Mouse (Mus musculus) heart, adult 2 months (tissue): ENCODE measurements at regions not wholly inside any gene's neighbourhood (a gene's known extent, or its start where the extent isn't known, plus 50 kb on each side); places are given as distances from the start of the nearest gene placed in this dataset.

Source experiments
- DNase-seq, 2 experiments: peaks; one replicate each; pipeline ENCODE4 v3.0.0; 2021
- H3K27ac ChIP-seq: fragments of 200-600 bp; 2 replicates; pipeline ENCODE4 v1.8.1; 2022
- H3K27me3 ChIP-seq: fragments of 200-500 bp; 2 replicates; pipeline ENCODE4 v1.6.1; 2012; ENCODE audit warnings: mild to moderate bottlenecking, low read length, inconsistent platforms, mixed read lengths; ENCODE audit not compliant: control insufficient read depth, insufficient read depth
- H3K36me3 ChIP-seq: fragments of 200-500 bp; 2 replicates; pipeline ENCODE4 v1.6.1; 2012; ENCODE audit warnings: low read length, inconsistent platforms; ENCODE audit not compliant: control insufficient read depth, insufficient read depth
- H3K4me1 ChIP-seq: fragments of 200-500 bp; 2 replicates; pipeline ENCODE4 v1.6.1; 2011; ENCODE audit warnings: low read length; ENCODE audit not compliant: control insufficient read depth, insufficient read depth
- H3K4me3 ChIP-seq: fragments of 200-600 bp; 2 replicates; pipeline ENCODE4 v1.8.1; 2022
- H3K79me2 ChIP-seq: fragments of 200-500 bp; replicated peaks from 2 replicates; pipeline ENCODE4 v1.6.1; 2012; ENCODE audit warnings: mild to moderate bottlenecking, inconsistent platforms, low read length, moderate library complexity, mixed read lengths; ENCODE audit not compliant: control insufficient read depth, insufficient read depth
- H3K9ac ChIP-seq: fragments of 200-500 bp; 2 replicates; pipeline ENCODE4 v1.6.1; 2012; ENCODE audit warnings: low read depth, mild to moderate bottlenecking, control low read depth, inconsistent platforms, low read length, mixed read lengths
- CTCF ChIP-seq: fragments of 200-600 bp; IDR thresholded peaks from 2 replicates; pipeline ENCODE4 v1.8.1; 2022; ENCODE audit warnings: antibody characterized with exemption, mild to moderate bottlenecking, moderate library complexity
- EP300 ChIP-seq: fragments of 200-500 bp; IDR thresholded peaks from 2 replicates; pipeline ENCODE4 v1.6.1; 2011; ENCODE audit warnings: low read depth, low read length, control low read depth; ENCODE audit not compliant: insufficient read depth
- POLR2A ChIP-seq: fragments of 200-500 bp; IDR thresholded peaks from 2 replicates; pipeline ENCODE4 v1.6.1; 2011; ENCODE audit warnings: mild to moderate bottlenecking, low read depth, low read length, control low read depth; ENCODE audit not compliant: insufficient read depth
- WGBS: fragments of 180-500 bp; shearing (Covaris S2); methylation state at CpG from one replicate; pipeline ENCODE4 v1.1.7; 2018; 5-methylcytosine and 5-hydroxymethylcytosine counted together
- intact Hi-C: fragments of 180-260 bp; cut with DNase I; formaldehyde crosslinking; loops from one replicate; pipeline ENCODE4 v1.15.1; 2025

DNA sequence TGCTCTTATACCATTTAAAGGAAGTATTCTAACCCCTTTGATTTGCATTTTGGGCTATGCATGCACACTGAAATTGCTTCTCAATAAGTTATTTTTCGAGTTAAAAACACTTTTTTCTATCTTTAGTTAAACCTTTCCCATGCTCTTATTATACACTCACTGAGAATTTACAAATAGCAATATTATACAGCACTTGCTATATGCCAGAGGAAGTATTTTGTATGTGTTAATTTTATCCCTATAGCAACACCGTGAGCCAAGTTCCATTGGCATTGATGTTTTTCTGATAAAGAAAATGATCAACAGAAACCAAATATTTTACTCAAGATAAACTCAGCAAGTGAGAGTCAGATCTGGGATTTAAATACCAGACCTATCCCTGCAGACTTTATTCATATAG, 133.0 kb downstream of the Ahr start:
- TF ChIP-seq POLR2A: no peak
- no peak overlapping the region for H3K9ac ChIP-seq
- no peaks in the 10 kb centered on the region for H3K27me3 ChIP-seq
- DNase-seq: no peak
- no peak overlapping the region for H3K4me3 ChIP-seq
- no peaks in the 10 kb centered on the region for H3K36me3 ChIP-seq
- WGBS: 61% methylated on average over 2 of the region's 2 CpGs
- H3K27ac ChIP-seq: no peak overlapping the region
- H3K79me2 ChIP-seq: no peaks in the 10 kb centered on the region
- intact Hi-C loops: no loop called here
- H3K4me1 ChIP-seq: no peaks in the 10 kb centered on the region

GRCm38 (mm10) chr12:35401219-35401618, 133.6 kb downstream of the Ahr start:
- no peak for DNase-seq
- intact Hi-C loops: no loop called here
- WGBS: 82% methylated on average over 2 of the region's 2 CpGs
- Histone ChIP-seq H3K4me3 (no peak overlapping the region), H3K27ac (no peak overlapping the region), H3K4me1 (no peaks in the 10 kb centered on the region), H3K79me2 (no peaks in the 10 kb centered on the region), H3K27me3 (no peaks in the 10 kb centered on the region), H3K9ac (no peak overlapping the region), H3K36me3 (no peaks in the 10 kb centered on the region)
- TF ChIP-seq CTCF: no peak
- no peak for TF ChIP-seq POLR2A
- no peak for TF ChIP-seq EP300

DNA sequence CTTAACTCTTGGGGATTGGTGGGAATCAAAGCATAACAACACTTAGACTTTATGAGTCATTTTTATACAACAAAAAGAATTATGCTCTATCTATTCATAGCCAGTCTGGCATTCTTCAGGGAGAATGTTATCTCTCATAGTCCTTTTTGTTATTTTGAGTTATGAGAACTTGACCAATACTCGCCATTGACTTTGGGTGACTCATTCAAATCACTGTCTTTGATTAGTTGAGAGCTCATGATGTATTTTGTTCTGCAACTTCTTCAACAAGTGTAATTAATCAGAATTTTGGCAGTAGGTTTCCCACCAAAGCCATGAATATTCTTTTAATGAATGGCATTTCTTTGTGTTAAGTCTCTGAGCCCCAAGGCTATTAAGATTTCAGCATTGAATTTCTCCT, 139.6 kb downstream of the Ahr start:
- intact Hi-C loops: no loop called here
- DNase-seq: no peak
- Histone ChIP-seq H3K36me3 (no peaks in the 10 kb centered on the region), H3K27me3 (no peaks in the 10 kb centered on the region), H3K4me3 (no peak overlapping the region), H3K4me1 (no peaks in the 10 kb centered on the region), H3K79me2 (no peaks in the 10 kb centered on the region), H3K9ac (no peak overlapping the region), H3K27ac (no peak overlapping the region)
- TF ChIP-seq POLR2A: no peak
- TF ChIP-seq EP300: no peak
- no peak for TF ChIP-seq CTCF
- WGBS: 65% methylated on average over 1 of the region's 1 CpGs

DNA sequence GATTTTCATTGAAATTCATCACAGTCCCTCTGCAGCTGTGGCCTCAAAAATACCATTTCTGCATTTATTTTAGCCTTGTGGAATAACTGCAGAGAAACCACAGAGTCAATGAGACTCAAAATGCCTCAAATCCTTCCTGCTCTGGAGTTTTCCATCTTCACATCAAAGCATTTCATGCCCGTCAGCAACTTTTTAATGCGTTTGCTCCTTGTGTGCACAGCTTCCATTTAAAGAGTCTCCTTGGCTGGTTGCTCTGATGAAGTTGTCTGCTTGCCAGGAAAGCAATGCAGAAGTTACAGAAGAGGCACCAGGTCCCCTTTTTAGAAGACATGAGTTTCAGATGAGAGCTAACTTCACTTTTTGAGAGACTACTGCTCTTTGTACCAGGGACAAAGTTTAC, 142.7 kb downstream of the Ahr start:
- no peak for TF ChIP-seq EP300
- no peak for TF ChIP-seq CTCF
- no peak for TF ChIP-seq POLR2A
- peak in 1 of 2 experiments; percentile 39 for DNase-seq
- Histone ChIP-seq H3K9ac (no peak overlapping the region), H3K79me2 (no peaks in the 10 kb centered on the region), H3K36me3 (no peaks in the 10 kb centered on the region), H3K27me3 (no peaks in the 10 kb centered on the region), H3K4me3 (no peak overlapping the region), H3K27ac (no peak overlapping the region), H3K4me1 (no peaks in the 10 kb centered on the region)
- intact Hi-C loops: no loop called here
- WGBS: 42% methylated on average over 2 of the region's 2 CpGs

DNA sequence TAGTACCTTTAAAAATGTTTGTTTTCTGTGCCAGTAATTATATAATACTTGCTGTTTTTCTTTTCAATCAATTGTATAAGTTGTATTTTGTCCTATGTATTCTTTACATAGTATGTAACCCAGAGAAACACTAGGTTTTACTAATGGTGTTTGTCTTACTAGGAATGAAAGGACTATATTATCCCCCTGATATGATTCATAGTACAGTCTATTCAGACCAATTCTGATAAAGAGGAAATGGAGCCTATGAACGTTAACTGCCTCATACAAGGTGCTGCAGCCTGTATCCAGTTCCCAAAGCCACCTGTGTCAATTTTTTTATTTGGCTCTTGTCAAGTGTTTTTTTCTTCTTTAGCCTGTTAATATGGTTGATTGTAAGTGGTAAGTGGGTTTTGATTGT, 144.6 kb downstream of the Ahr start:
- WGBS: 69% methylated on average over 1 of the region's 1 CpGs
- Histone ChIP-seq H3K4me1 (no peaks in the 10 kb centered on the region), H3K9ac (no peak overlapping the region), H3K36me3 (no peaks in the 10 kb centered on the region), H3K4me3 (no peak overlapping the region), H3K27ac (no peak overlapping the region), H3K27me3 (no peaks in the 10 kb centered on the region), H3K79me2 (no peaks in the 10 kb centered on the region)
- TF ChIP-seq CTCF (no peak), EP300 (no peak), POLR2A (no peak)
- intact Hi-C loops: no loop called here
- no peak for DNase-seq

GRCm38 (mm10) chr12:35389839-35390238, 145.0 kb downstream of the Ahr start:
- Histone ChIP-seq H3K79me2 (no peaks in the 10 kb centered on the region), H3K27me3 (no peaks in the 10 kb centered on the region), H3K4me3 (no peak overlapping the region), H3K4me1 (no peaks in the 10 kb centered on the region), H3K27ac (no peak overlapping the region), H3K36me3 (no peaks in the 10 kb centered on the region), H3K9ac (no peak overlapping the region)
- TF ChIP-seq POLR2A (no peak), EP300 (no peak), CTCF (no peak)
- DNase-seq: no peak
- intact Hi-C loops: no loop called here
